Mouse (Mus musculus): Measurements from ENCODE around the gene Ctsl.

Gene Ctsl

DNA sequence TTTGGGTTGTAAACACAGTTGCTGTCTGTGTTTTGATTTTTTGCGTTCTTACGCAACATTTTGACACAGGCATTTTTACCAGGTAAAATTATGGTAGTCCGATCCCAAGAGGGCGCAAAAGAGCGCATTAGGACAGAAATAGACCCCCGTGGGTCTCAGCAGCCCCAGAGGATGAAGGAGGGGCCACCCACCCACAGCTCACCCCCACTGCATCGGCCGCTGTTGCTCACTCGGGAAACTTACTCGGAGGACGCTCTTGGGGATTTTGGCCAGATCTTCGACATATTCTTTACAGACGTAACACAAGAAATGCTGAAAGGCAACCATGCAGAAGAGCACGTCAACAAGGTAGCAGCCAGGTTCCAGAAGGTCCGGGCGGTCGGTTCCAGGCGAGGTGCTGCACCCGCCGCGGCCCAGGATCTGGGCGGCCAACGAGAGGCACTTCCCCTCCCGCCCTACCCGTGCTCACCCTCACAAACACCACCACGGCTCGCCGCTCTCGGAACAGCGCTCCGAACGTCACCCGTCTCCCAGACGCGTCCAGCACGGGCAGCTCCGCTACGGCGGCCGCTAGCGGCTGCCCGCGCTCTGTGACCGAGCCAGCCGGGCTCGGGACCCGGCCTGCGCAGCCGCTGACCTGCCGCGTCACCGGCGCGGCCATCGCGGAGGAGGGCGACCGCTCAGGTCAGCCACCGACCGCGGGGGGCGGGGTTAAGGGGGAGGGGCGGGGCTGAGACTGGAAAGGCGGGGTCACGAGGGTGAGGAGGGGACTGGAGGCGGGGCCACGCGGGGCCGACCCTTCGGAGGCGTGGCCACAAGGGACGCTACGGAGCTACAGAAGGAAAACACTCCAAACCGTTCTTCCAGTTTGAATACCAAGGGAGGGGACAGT lies 58.4 kb downstream of the Ctsl start, which contains the start of gene Aaed1:
TSS of gene Aaed1 (minus strand) at position 687 of the 892 bp plus-strand sequence.
- peak; percentile 92 for DNase-seq (ENCODE audit: low spot score)

DNA sequence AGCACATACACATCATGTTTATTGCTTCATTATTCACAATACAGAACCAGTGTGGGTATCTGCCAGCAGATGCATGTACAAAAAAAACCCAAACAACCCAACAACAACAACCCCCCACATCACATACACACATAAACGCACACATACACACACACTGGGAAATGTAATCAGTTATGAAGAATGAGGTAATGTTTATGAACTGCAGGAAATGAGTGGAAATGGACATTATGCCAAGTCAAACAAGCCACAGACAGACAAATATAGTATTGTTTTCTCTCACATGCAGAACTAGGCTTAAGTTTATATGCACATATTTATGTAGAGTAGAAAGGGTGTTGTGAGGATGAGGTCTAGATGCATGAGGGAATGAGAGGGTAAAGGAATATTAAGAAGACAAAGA lies 59.4 kb downstream of the Ctsl start:
- DNase-seq (ENCODE audit: low spot score) = no peak

DNA sequence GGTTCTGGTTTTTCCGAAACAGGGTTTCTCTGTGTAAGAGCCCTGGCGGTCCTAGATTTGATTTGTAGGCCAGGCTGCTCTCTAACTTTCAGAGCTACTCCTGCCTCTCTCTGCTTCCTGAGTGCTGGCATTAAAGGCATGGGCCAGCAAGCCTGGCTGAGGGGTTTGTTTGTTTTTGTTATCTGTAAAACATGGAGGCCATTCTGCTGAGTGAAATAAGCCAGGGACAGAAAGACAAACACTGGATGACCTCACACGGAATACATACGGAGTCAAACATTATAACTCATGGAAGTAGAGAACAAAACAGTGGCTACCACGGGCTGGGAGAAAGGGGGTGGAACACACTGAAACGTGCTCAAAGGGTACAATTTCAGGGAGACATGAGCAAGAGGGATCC lies 60.1 kb downstream of the Ctsl start:
- DNase-seq (ENCODE audit: low spot score) = no peak

GRCm38 (mm10) chr13:64309842-64310241 lies 60.8 kb downstream of the Ctsl start:
- no peak for DNase-seq (ENCODE audit: low spot score)
